Mouse (Mus musculus): ENCODE data around the gene Ssr1.

GRCm38 (mm10) chr13:37969988-37970387, 24.0 kb downstream of the Ssr1 start:
- TF ChIP-seq POLR2A (IDR thresholded peaks at IDR 0.05; ENCODE audit: low read depth, low read length) (no peak), CTCF (conservative IDR thresholded peaks at IDR 0.05; ENCODE audit: insufficient read depth, insufficient read length, low read depth, low read length) (no peak)

Data from kidney, adult 2 months (tissue).